Mouse (Mus musculus): ENCODE data around the gene Ccdc182. TPM values are rescaled to one million over a fixed set of nuclear protein-coding genes. Genes with fewer than 3 reads are reported as not detected.

The Ccdc182 gene
- total and polyA plus RNA-seq, 3 experiments, result not detected

DNA sequence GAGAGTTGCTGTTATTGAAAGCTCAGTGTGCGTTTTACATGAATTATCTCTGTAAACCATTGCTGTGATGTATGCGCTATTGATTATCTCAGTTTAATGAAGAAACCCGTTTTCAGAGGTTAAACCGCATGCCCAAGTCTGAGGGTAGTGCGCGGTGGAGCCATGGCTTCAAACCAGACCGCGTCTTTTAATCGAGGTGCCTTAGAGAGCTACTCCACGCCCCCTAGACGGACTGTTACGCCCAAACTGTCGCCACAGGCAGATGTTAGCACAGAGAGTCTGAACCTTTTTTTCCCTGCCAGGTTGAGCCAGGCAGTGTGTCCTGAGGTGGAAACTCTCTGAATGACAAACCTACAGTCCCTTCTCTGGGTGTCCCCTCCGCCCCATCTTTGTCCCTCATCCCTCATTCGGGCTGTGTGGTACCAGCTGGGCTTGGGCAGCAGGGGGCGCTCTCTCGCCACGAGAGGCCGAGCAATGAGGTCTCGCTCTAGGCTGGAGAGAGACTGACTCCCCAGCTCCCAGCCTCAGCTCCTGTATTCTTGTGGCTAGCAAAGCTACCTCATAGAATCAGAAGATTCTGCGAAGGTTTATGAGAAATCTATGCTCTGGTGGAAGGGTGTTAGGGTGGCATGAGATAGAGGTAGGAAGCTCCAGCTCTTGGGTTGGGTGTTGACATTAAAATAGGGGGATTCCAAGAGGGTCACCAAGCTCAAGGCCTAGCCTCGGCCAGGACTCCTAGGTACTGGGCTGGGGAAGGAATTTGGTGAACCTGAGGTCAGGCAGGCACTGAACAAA is 41.7 kb upstream of the Ccdc182 start:
- H3K36me3 ChIP-seq (ENCODE audit: control insufficient read depth, insufficient read depth, low read length), result no peaks in the 10 kb centered on the region
- H3K27ac ChIP-seq, result peak overlapping the region; percentile 58
- TF ChIP-seq EP300 (IDR thresholded peaks at IDR 0.05; ENCODE audit: insufficient read depth, low read depth, low read length) (peak; percentile 88), POLR2A (IDR thresholded peaks at IDR 0.05; ENCODE audit: insufficient read depth, low read depth, low read length) (no peak)
- intact Hi-C loops (cut with DNase I), result loop anchor here (1.0 to 5.0 kb wide), 4 partner anchors 161 to 571 kb away; no protein-coding TSS in a partner anchor
- H3K79me2 ChIP-seq (replicated peaks; ENCODE audit: control insufficient read depth, insufficient read depth, low read length), result no peaks in the 10 kb centered on the region
- H3K9ac ChIP-seq (ENCODE audit: low read depth, low read length), result no peak overlapping the region
- no peaks in the 10 kb centered on the region for H3K27me3 ChIP-seq (ENCODE audit: control insufficient read depth, insufficient read depth, low read length)
- 18% methylated on average over 22 of the region's 22 CpGs for WGBS
- H3K4me1 ChIP-seq (ENCODE audit: control insufficient read depth, insufficient read depth, low read length), result peaks cover 4% of the 10 kb centered on the region
- DNase-seq, result peak; percentile 82 to 91
- no peak overlapping the region for H3K4me3 ChIP-seq

DNA sequence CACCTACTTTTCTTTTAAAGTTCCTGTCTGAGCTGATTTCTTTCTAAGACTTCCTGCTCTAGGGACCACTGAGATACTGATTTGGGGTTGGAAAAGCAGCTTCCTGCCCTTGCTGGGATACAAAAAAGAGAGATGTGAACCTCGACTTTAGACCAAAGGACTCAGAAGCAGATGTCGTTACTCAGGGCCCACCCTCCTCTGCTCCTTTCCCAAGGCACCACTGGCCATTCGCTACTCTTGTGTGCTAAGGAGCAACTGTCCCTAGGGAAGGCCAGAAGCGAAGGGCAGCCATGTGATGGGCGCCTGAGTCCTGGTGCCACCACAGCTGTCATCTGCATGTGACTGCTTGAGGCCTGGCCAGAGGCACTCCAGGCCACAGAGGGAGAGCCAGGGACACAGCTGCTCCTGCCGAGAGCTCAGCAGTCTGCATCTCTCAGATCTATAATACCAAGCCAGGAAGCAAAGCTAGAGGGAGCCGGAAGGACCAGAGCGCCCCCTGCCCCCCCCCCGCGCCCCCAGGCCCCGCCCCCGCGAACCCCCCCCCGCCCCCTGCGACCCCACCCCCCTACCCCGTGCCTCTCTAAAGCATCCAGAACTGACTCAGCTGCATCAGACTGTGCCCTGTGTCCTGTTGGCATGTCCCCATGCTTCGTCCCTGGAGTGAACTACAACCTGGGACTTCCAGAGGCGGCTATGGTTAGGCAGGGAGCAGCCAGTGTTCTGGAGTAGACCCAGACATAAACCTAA is 40.9 kb upstream of the Ccdc182 start:
- Histone ChIP-seq H3K27ac (peak overlapping the region; percentile 58), H3K4me1 (ENCODE audit: control insufficient read depth, insufficient read depth, low read length) (peaks cover 4% of the 10 kb centered on the region)

DNA sequence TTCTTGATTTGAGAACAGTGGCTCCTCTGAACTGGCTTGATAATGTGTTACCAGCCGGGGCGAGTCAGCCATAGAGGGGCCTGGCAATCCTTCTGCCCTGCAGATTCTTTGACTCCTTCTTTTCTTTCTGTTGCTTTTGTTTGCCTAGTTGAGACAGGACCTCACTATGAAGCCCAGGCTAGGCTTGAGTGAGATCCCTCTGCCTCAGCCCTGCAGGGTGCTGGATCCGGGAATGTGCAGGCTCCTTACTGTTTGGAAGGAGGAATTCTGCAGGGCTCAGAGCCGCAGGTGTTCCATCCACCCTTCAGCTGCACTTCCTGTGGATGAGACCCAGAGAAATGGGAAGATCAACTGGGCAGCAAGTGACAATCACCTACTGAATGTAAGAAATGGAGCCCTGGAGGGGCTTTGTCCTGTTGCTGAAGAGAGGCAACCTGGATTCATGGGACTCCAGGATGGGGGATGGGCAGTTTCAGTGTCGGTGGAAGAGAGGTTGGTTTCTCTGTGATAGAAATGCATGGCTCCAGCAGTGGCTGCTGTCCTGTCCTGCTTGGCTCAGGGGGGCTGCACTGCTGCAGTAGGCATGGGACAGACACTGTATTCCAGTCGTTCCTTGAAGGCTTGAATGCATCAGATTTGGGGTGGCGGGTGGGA is 40.2 kb upstream of the Ccdc182 start:
- DNase-seq, result no peak
- intact Hi-C loops (cut with DNase I), result loop anchor here (2.0 to 5.0 kb wide), 3 partner anchors 159 to 475 kb away; no protein-coding TSS in a partner anchor
- TF ChIP-seq CTCF (IDR thresholded peaks at IDR 0.05) (no peak), EP300 (IDR thresholded peaks at IDR 0.05; ENCODE audit: insufficient read depth, low read depth, low read length) (no peak), POLR2A (IDR thresholded peaks at IDR 0.05; ENCODE audit: insufficient read depth, low read depth, low read length) (no peak)
- Histone ChIP-seq H3K27me3 (ENCODE audit: control insufficient read depth, insufficient read depth, low read length) (no peaks in the 10 kb centered on the region), H3K79me2 (replicated peaks; ENCODE audit: control insufficient read depth, insufficient read depth, low read length) (no peaks in the 10 kb centered on the region), H3K9ac (ENCODE audit: low read depth, low read length) (no peak overlapping the region), H3K4me3 (no peak overlapping the region), H3K4me1 (ENCODE audit: control insufficient read depth, insufficient read depth, low read length) (peaks cover 4% of the 10 kb centered on the region), H3K27ac (0 out of 2 replicates have a peak overlapping the region, but pooled peaks have one; percentile 20), H3K36me3 (ENCODE audit: control insufficient read depth, insufficient read depth, low read length) (no peaks in the 10 kb centered on the region)
- 68% methylated on average over 7 of the region's 7 CpGs for WGBS

More for the DNA sequence above, 40.9 kb upstream of the Ccdc182 start:
- Histone ChIP-seq H3K4me3 (no peak overlapping the region), H3K9ac (ENCODE audit: low read depth, low read length) (0 out of 2 replicates have a peak overlapping the region, but pooled peaks have one; percentile 5), H3K79me2 (replicated peaks; ENCODE audit: control insufficient read depth, insufficient read depth, low read length) (no peaks in the 10 kb centered on the region), H3K27me3 (ENCODE audit: control insufficient read depth, insufficient read depth, low read length) (no peaks in the 10 kb centered on the region), H3K36me3 (ENCODE audit: control insufficient read depth, insufficient read depth, low read length) (no peaks in the 10 kb centered on the region)
- TF ChIP-seq EP300 (IDR thresholded peaks at IDR 0.05; ENCODE audit: insufficient read depth, low read depth, low read length) (peak; percentile 89; the same call in 1 of the 2 replicates), CTCF (IDR thresholded peaks at IDR 0.05) (no peak), POLR2A (IDR thresholded peaks at IDR 0.05; ENCODE audit: insufficient read depth, low read depth, low read length) (no peak)
- intact Hi-C loops (cut with DNase I), result loop anchor here (1.0 to 5.0 kb wide), 4 partner anchors 160 to 570 kb away; no protein-coding TSS in a partner anchor
- whole genome bisulfite sequencing, result 14% methylated on average over 16 of the region's 18 CpGs
- DNase-seq, result peak; percentile 61 to 74

DNA sequence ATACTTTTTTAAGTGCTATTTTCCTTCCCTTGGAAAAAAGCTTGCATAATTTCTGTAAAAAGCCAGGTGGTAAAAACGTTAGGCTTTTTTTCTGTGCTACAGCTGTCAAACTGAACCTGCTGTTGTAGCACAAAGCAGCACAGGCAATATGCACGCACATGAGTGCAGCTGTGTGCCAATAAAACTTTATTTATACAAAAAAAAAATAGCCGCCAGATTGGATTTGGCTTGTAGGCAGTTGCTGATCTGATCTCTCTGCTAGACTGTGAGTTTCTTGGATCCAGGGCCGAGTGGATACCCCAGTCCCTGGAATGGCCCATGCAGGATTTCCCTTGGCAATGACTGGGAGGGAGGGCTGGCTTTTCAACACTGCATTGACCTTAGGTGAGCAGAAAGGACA is 36.2 kb upstream of the Ccdc182 start:
- H3K27me3 ChIP-seq (ENCODE audit: control insufficient read depth, insufficient read depth, low read length), result no peaks in the 10 kb centered on the region
- peaks cover 4% of the 10 kb centered on the region for H3K4me1 ChIP-seq (ENCODE audit: control insufficient read depth, insufficient read depth, low read length)
- DNase-seq, result no peak
- 76% methylated on average over 4 of the region's 4 CpGs for WGBS
- no peaks in the 10 kb centered on the region for H3K36me3 ChIP-seq (ENCODE audit: control insufficient read depth, insufficient read depth, low read length)
- intact Hi-C loops (cut with DNase I), result no loop called here
- no peaks in the 10 kb centered on the region for H3K79me2 ChIP-seq (replicated peaks; ENCODE audit: control insufficient read depth, insufficient read depth, low read length)
- H3K4me3 ChIP-seq, result no peak overlapping the region
- TF ChIP-seq CTCF (IDR thresholded peaks at IDR 0.05), result no peak
- TF ChIP-seq EP300 (IDR thresholded peaks at IDR 0.05; ENCODE audit: insufficient read depth, low read depth, low read length), result no peak
- no peak for TF ChIP-seq POLR2A (IDR thresholded peaks at IDR 0.05; ENCODE audit: insufficient read depth, low read depth, low read length)
- H3K9ac ChIP-seq (ENCODE audit: low read depth, low read length), result no peak overlapping the region
- no peak overlapping the region for H3K27ac ChIP-seq

DNA sequence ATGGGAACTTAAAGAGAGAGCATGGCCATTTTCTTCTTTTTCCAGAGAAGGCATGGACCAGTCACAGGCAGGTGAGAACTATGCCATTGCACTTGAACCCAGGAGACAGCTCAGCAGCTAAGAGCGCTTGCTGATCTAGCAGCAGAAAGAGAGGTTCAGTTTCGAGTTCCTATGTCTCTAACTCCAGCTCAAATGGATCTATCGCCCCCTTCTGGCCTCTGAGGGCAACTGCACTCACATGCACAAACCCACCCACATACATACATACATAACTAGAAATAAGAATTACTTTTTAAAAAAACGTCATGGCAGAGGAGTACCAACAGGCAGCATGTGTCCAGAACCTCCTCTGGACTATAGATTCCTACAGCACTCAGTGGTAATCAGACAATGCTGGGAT is 35.6 kb upstream of the Ccdc182 start:
- intact Hi-C loops (cut with DNase I), result no loop called here
- Histone ChIP-seq H3K27ac (no peak overlapping the region), H3K79me2 (replicated peaks; ENCODE audit: control insufficient read depth, insufficient read depth, low read length) (no peaks in the 10 kb centered on the region), H3K27me3 (ENCODE audit: control insufficient read depth, insufficient read depth, low read length) (no peaks in the 10 kb centered on the region), H3K4me1 (ENCODE audit: control insufficient read depth, insufficient read depth, low read length) (peaks cover 2% of the 10 kb centered on the region; the same call in 1 of the 2 replicates), H3K9ac (ENCODE audit: low read depth, low read length) (no peak overlapping the region), H3K36me3 (ENCODE audit: control insufficient read depth, insufficient read depth, low read length) (no peaks in the 10 kb centered on the region), H3K4me3 (no peak overlapping the region)
- DNase-seq, result no peak
- TF ChIP-seq CTCF (IDR thresholded peaks at IDR 0.05) (peak; percentile 43), EP300 (IDR thresholded peaks at IDR 0.05; ENCODE audit: insufficient read depth, low read depth, low read length) (no peak), POLR2A (IDR thresholded peaks at IDR 0.05; ENCODE audit: insufficient read depth, low read depth, low read length) (no peak)
- WGBS, result 89% methylated on average over 4 of the region's 4 CpGs

Data from heart, adult 2 months (tissue).